Mouse (Mus musculus) brain, embryonic 14.5 days (tissue): ENCODE measurements around the gene Gcnt1.

Source experiments
- CTCF ChIP-seq: fragments of 200-500 bp; IDR thresholded peaks from 2 replicates; pipeline ENCODE4 v1.5.1; 2012; ENCODE audit warnings: inconsistent platforms, mild to moderate bottlenecking, moderate library complexity, borderline replicate concordance; ENCODE audit not compliant: insufficient read depth, insufficient read length; ENCODE audit errors: extremely low read depth
- POLR2A ChIP-seq: fragments of 200-500 bp; IDR thresholded peaks from 2 replicates; pipeline ENCODE4 v1.6.1; 2012; ENCODE audit warnings: mild to moderate bottlenecking, inconsistent platforms, borderline replicate concordance; ENCODE audit not compliant: poor library complexity, insufficient read depth, insufficient read length, severe bottlenecking; ENCODE audit errors: extremely low read depth

DNA sequence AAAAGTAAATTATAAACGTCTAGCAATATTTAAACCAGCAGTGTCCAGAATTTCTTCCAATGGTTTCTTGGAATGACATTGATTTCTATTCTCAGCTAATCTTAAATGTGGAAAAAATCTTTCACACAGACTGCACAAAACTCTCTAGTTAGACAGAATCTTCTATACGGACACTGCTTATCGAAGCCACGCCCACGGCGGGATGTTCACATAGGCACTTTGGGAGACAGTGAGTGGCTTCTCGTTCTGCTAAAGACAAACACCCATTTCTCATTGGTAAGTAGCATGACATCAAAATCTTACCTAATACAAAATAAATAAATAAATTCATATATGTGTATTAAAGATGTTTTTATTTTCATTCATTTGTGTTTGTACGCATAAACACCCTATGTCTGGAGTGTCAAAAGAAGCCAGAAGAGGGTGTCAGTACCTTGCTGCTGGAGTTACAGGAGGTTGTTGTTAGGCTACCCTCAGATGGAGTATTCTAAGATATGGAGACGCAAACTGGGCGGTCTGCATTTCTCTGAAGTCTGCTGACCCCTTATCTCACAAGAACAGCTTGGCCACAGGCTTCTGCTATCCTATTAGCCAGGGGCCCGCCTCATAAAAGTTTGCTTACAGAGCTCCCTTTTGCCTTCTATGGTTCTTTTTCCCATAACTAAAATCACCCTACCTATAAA is 49.5 kb downstream of the Gcnt1 start:
- TF ChIP-seq CTCF, result no peak
- no peak for TF ChIP-seq POLR2A
